Mouse (Mus musculus) liver, embryonic 11.5 days (tissue): ENCODE data around the gene Otud7a. TPM values are rescaled to one million over a fixed set of nuclear protein-coding genes. Genes with fewer than 3 reads are reported as not detected.

Experiments
- ATAC-seq: fragments of 200-750 bp; cut with Nextera tagmentation; replicated peaks from 2 replicates; pipeline ENCODE4 v1.8.0; 2017; ENCODE audit warnings: moderate number of reproducible peaks, mild to moderate bottlenecking, moderate TSS enrichment, moderate library complexity; ENCODE audit not compliant: low FRiP score
- DNase-seq: peaks from one replicate; pipeline ENCODE4 v3.0.0-alpha.2; 2017; ENCODE audit warnings: low spot score
- H3K27ac ChIP-seq: fragments of 300-500 bp; sonication (generic); 2 replicates; pipeline ENCODE4 v1.5.1; 2014; ENCODE audit warnings: mild to moderate bottlenecking, low read depth, low read length, control low read depth
- H3K27me3 ChIP-seq: fragments of 300-500 bp; sonication (generic); replicated peaks from 2 replicates; pipeline ENCODE4 v1.6.1; 2014; ENCODE audit warnings: low read length, mixed read lengths; ENCODE audit not compliant: control insufficient read depth, insufficient read depth
- H3K36me3 ChIP-seq: fragments of 300-500 bp; sonication (generic); 2 replicates; pipeline ENCODE4 v1.6.1; 2014; ENCODE audit warnings: mild to moderate bottlenecking, low read length, moderate library complexity, mixed read lengths; ENCODE audit not compliant: control insufficient read depth, insufficient read depth
- H3K4me1 ChIP-seq: fragments of 300-500 bp; sonication (generic); replicated peaks from 2 replicates; pipeline ENCODE4 v1.6.1; 2014; ENCODE audit warnings: low read length, mixed read lengths; ENCODE audit not compliant: control insufficient read depth, insufficient read depth
- H3K4me2 ChIP-seq: fragments of 300-500 bp; sonication (generic); 2 replicates; pipeline ENCODE4 v1.6.1; 2014; ENCODE audit warnings: mild to moderate bottlenecking, control low read depth, moderate library complexity
- H3K4me3 ChIP-seq: fragments of 300-500 bp; sonication (generic); 2 replicates; pipeline ENCODE4 v1.5.1; 2014; ENCODE audit warnings: low read depth, low read length, control low read depth
- H3K9ac ChIP-seq: fragments of 300-500 bp; sonication (generic); 2 replicates; pipeline ENCODE4 v1.6.1; 2014; ENCODE audit warnings: low read depth, low read length, control low read depth
- H3K9me3 ChIP-seq: fragments of 300-500 bp; sonication (generic); 2 replicates; pipeline ENCODE4 v1.6.1; 2016; ENCODE audit warnings: low read length, inconsistent platforms, mixed read lengths; ENCODE audit not compliant: control insufficient read depth
- WGBS: fragments of 180-500 bp; shearing (Covaris S2); extraction: QIAGEN DNeasy Blood & Tissue Kit; methylation state at CpG from one replicate; pipeline ENCODE4 v1.1.7; 2014; 5-methylcytosine and 5-hydroxymethylcytosine counted together
- polyA plus RNA-seq: library from polyadenylated mRNA; unstranded; fragments of >200 nt; fragmentation: Nextera tagmentation; extraction: Ambion mirVana; gene quantifications from 2 replicates; pipeline ENCODE4 v1.2.1, GENCODE M21; 2014

Otud7a gene
- polyA plus RNA-seq, 1 experiment from 2014 or later: 0.07 TPM

- WGBS: 38% methylated on average over 2 of the region's 2 CpGs
- no peak for DNase-seq
- no peak overlapping the region for H3K27ac ChIP-seq
- no peak overlapping the region for H3K4me3 ChIP-seq
- no peaks in the 10 kb centered on the region for H3K4me1 ChIP-seq
- no peak overlapping the region for H3K4me2 ChIP-seq
- H3K27me3 ChIP-seq: no peaks in the 10 kb centered on the region
- no peak overlapping the region for H3K9ac ChIP-seq
- H3K36me3 ChIP-seq: no peaks in the 10 kb centered on the region
- ATAC-seq: no peak
- H3K9me3 ChIP-seq: no peaks in the 10 kb centered on the region
Observed at GRCm38 (mm10) chr7:63590305-63590704, 145.8 kb downstream of the Otud7a start.

- DNase-seq (no peak), ATAC-seq (no peak)
- WGBS: 65% methylated on average over 4 of the region's 4 CpGs
- no peak overlapping the region for H3K9ac ChIP-seq
- no peaks in the 10 kb centered on the region for H3K27me3 ChIP-seq
- no peak overlapping the region for H3K27ac ChIP-seq
- no peak overlapping the region for H3K4me2 ChIP-seq
- H3K9me3 ChIP-seq: no peaks in the 10 kb centered on the region
- no peaks in the 10 kb centered on the region for H3K4me1 ChIP-seq
- H3K36me3 ChIP-seq: no peaks in the 10 kb centered on the region
- H3K4me3 ChIP-seq: no peak overlapping the region
Observed at GRCm38 (mm10) chr7:63591322-63591721, 146.8 kb downstream of the Otud7a start.

GRCm38 (mm10) chr7:63592061-63592460 is 147.5 kb downstream of the Otud7a start:
- 69% methylated on average over 3 of the region's 3 CpGs for WGBS
- Histone ChIP-seq H3K9me3 (no peaks in the 10 kb centered on the region), H3K27me3 (no peaks in the 10 kb centered on the region)

GRCm38 (mm10) chr7:63604827-63605226 is 160.3 kb downstream of the Otud7a start:
- ATAC-seq (no peak), DNase-seq (no peak)
- Histone ChIP-seq H3K4me1 (no peaks in the 10 kb centered on the region), H3K36me3 (no peaks in the 10 kb centered on the region), H3K9ac (no peak overlapping the region), H3K4me3 (no peak overlapping the region), H3K9me3 (no peaks in the 10 kb centered on the region), H3K27ac (no peak overlapping the region), H3K27me3 (no peaks in the 10 kb centered on the region), H3K4me2 (no peak overlapping the region)
- WGBS: 94% methylated on average over 1 of the region's 1 CpGs

More at GRCm38 (mm10) chr7:63592061-63592460, 147.5 kb downstream of the Otud7a start:
- Histone ChIP-seq H3K4me2 (no peak overlapping the region), H3K4me3 (no peak overlapping the region), H3K9ac (no peak overlapping the region), H3K36me3 (no peaks in the 10 kb centered on the region), H3K4me1 (no peaks in the 10 kb centered on the region), H3K27ac (no peak overlapping the region)
- DNase-seq: no peak
- ATAC-seq: no peak

- 69% methylated on average over 3 of the region's 3 CpGs for WGBS
- Histone ChIP-seq H3K27me3 (no peaks in the 10 kb centered on the region), H3K9me3 (no peaks in the 10 kb centered on the region), H3K27ac (no peak overlapping the region), H3K9ac (no peak overlapping the region), H3K36me3 (no peaks in the 10 kb centered on the region), H3K4me2 (no peak overlapping the region), H3K4me1 (no peaks in the 10 kb centered on the region), H3K4me3 (no peak overlapping the region)
- ATAC-seq (no peak), DNase-seq (no peak)
Observed at GRCm38 (mm10) chr7:63617018-63617417, 172.5 kb downstream of the Otud7a start.

DNA sequence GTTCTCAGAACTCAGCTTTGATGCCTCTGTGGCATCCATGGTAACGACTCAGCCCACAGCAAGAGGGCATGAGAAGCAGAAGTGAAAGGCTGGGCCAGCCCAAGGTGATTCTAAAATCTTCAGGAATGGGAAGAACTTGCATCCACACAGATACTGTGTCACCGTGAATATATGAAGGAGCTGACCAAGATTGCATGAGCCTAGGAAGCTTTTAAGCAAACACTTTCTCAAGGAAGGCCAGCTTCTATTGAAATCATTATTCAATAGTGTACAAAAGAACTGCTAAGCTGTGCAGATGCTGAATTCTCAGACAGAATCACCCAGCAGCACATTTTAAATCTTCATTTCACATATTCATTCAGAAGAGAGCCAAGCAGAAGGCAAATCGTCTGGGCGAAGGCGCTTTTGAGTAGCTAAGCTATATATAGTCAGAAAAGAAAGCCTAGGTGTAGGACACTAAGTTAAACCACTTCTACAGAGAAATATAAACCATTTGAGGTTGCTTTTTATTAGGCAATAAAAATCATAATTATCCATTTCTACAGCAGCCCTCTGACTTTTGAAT is 176.3 kb downstream of the Otud7a start:
- 79% methylated on average over 5 of the region's 5 CpGs for WGBS
- no peaks in the 10 kb centered on the region for H3K4me1 ChIP-seq
- ATAC-seq: no peak

DNA sequence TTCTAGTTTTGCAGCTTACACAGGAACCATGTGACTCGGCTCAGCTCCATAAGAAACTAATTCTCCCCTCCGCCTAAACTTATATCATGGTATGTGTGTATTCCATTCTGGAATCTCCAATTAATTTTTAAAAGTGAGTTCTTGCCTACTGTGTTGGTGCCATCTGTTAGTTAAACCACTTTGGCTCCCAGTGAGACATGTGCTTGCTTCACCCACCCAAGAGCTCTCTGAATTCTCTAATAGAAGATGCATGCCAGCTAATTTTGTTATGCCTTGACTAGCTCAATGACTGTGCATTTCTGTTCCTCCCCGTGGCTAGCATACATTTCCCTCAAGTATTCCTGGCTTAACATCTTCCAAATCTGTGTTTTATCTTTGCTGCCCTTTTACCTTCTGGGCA is 193.1 kb downstream of the Otud7a start:
- H3K9ac ChIP-seq: no peak overlapping the region
- H3K4me1 ChIP-seq: no peaks in the 10 kb centered on the region
- H3K9me3 ChIP-seq: no peaks in the 10 kb centered on the region
- ATAC-seq (no peak), DNase-seq (no peak)
- H3K4me3 ChIP-seq: no peak overlapping the region
- no peak overlapping the region for H3K4me2 ChIP-seq
- H3K27me3 ChIP-seq: no peaks in the 10 kb centered on the region
- no peak overlapping the region for H3K27ac ChIP-seq
- WGBS: 78% methylated on average over 3 of the region's 3 CpGs
- H3K36me3 ChIP-seq: no peaks in the 10 kb centered on the region

More for the DNA sequence above, 176.3 kb downstream of the Otud7a start:
- Histone ChIP-seq H3K36me3 (no peaks in the 10 kb centered on the region), H3K9ac (no peak overlapping the region), H3K27me3 (no peaks in the 10 kb centered on the region), H3K4me3 (no peak overlapping the region), H3K27ac (no peak overlapping the region), H3K4me2 (no peak overlapping the region), H3K9me3 (no peaks in the 10 kb centered on the region)
- DNase-seq: no peak

DNA sequence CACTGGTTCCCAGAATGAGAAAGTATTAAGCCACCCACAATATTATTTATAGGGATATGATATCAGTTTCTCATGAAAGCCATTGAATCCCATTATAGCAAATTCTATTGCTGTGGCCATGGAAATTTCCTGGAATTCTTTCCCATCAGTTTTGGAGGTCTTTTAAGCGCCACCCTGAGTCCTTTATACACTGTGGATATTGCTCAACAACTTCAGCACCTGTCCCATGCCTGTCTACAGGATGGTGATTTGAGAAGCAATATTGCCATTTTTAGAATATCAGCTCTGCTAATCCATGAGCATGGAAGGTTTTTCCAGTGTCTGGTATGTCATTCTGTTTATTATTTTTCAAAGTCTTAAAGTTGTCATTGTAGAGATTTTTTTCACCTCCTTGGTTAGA is 199.5 kb downstream of the Otud7a start:
- H3K4me1 ChIP-seq: no peaks in the 10 kb centered on the region
- H3K9ac ChIP-seq: no peak overlapping the region
- no peaks in the 10 kb centered on the region for H3K9me3 ChIP-seq
- DNase-seq: no peak
- H3K4me3 ChIP-seq: no peak overlapping the region
- H3K27ac ChIP-seq: no peak overlapping the region
- WGBS: 76% methylated on average over 1 of the region's 1 CpGs
- H3K36me3 ChIP-seq: no peaks in the 10 kb centered on the region
- no peak overlapping the region for H3K4me2 ChIP-seq
- no peaks in the 10 kb centered on the region for H3K27me3 ChIP-seq
- ATAC-seq: no peak

DNA sequence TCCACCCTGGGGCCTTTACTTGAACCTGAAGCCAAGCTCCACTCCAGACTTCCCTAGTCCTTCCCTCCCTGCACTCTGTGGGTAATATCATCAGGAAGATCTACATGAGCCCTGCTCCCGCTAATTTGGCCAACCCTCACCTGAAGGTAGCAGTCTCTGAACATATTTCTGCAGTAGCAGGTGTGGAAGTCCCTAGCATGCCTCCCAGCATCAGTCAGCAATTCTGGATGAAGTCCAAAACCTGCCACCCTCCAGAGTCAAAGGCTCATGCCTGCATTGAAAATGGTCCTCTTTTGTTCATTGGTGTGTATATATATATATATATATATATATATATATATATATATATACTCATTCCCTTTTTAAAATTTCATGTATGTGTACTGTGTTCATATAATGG is 202.6 kb downstream of the Otud7a start:
- Histone ChIP-seq H3K27ac (no peak overlapping the region), H3K9ac (no peak overlapping the region), H3K4me2 (no peak overlapping the region), H3K9me3 (no peaks in the 10 kb centered on the region), H3K4me3 (no peak overlapping the region), H3K4me1 (no peaks in the 10 kb centered on the region), H3K27me3 (no peaks in the 10 kb centered on the region), H3K36me3 (no peaks in the 10 kb centered on the region)
- 65% methylated on average over 1 of the region's 1 CpGs for WGBS
- DNase-seq (no peak), ATAC-seq (no peak)
